Mouse (Mus musculus): ENCODE measurements around the gene Lrsam1. TPM values are rescaled to one million over a fixed set of nuclear protein-coding genes. Genes with fewer than 3 reads are reported as not detected.

Gene Lrsam1
- 18.9 and 26.2 TPM in 2 replicates for polyA plus RNA-seq (2012; rRNA removed; ENCODE audit: low replicate concordance)

GRCm38 (mm10) chr2:32961192-32961995, at the start of gene Lrsam1, which contains the start of gene Rpl12:
Lrsam1 (minus strand) TSS chr2:32961614.
Rpl12 (plus strand) TSS chr2:32961559.

DNA sequence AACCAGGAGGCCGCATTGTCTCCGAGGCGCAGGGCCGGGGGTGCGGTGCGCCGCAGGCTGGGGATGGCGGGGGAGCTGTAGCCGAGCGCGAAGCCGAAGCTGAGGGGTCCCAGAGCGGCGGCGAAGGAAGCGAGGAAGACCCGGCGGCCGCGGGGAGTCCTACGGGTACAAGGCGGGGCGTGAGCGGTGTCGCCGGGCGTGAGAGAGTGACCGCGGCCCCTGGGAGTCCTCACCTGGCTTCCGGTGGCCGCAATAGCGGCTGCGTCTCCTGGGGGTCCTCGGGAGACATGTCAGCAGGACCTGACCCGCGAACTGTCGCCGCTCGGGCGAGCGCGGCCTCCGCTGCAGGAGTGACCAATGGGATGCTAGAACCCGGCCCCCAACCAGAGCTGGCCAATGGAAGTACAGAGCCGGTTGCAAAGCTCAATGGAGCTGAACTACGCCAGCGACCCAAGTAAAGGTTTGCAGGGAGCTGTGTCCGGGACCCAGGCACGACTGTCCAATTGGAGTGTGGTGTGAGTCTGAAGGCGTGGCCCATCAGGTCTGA, 20.4 kb upstream of the Lrsam1 start, which contains the start of gene Slc2a8:
Slc2a8 (minus strand) TSS at position 359 of the 547 bp plus-strand sequence.

DNA sequence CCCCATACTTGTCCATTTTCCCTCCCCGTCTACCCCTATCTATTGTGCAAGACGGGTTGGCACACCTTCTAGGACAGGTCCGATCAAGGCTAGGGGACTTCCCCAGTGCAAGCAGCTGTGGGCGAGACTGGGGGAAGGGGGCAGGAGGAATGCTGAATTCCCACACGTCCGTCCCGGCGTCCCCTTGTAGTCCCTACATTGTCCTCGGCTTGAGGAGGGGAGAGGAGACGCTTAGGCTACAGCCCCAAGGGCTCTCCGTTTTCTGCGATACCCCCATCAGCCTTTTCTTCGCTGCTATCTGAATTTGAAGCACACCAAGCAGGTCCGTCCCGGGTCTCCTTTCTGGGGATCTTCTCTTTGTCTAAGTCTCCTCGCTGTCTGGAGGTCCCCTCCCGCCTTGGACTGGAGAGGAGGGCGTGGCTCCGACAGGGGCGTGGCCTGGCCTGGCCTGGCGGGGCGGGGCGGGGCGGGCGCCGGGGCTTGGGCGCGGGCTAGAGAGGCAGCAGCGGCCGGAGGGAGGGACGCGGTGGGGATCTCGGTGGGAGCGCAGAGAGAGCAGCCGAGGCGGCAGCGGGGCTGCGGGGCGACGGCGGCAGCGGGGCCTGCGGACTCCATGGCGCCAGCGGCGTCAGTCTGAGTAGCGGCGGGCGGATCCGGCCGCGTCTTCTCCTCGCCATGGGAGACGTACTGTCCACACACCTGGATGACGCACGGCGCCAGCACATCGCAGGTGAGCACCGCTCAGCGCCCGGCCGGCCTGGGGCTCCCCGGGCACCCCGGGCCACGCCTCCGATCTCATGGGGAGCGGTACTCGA, 85.5 kb downstream of the Lrsam1 start, which contains the start of gene Fam129b:
Fam129b (plus strand) TSS at position 440 of the 815 bp plus-strand sequence.

Other genes with a start within 250 kb of the Lrsam1 start
- gene Cdk9, start 248.5 kb downstream of the Lrsam1 start, polyA plus RNA-seq (2012; rRNA removed; ENCODE audit: low replicate concordance) = 122 and 141 TPM in 2 replicates
- gene Sh2d3c, start 240.6 kb downstream of the Lrsam1 start, polyA plus RNA-seq (2012; rRNA removed; ENCODE audit: low replicate concordance) = 70.1 and 122 TPM in 2 replicates
- gene 6330409D20Rik, start 220.6 kb downstream of the Lrsam1 start, polyA plus RNA-seq (2012; rRNA removed; ENCODE audit: low replicate concordance) = not detected in 2 replicates
- 65.6 and 109 TPM in 2 replicates for gene Tor2a, start 204.4 kb downstream of the Lrsam1 start, polyA plus RNA-seq (2012; rRNA removed; ENCODE audit: low replicate concordance)
- 0.42 and 0.70 TPM in 2 replicates for gene Ttc16, start 186.0 kb downstream of the Lrsam1 start, polyA plus RNA-seq (2012; rRNA removed; ENCODE audit: low replicate concordance)
- gene Ptrh1, start 185.8 kb downstream of the Lrsam1 start, polyA plus RNA-seq (2012; rRNA removed; ENCODE audit: low replicate concordance) = 7.6 and 8.0 TPM in 2 replicates
- gene Cfap157, start 177.2 kb downstream of the Lrsam1 start, polyA plus RNA-seq (2012; rRNA removed; ENCODE audit: low replicate concordance) = not detected in 2 replicates
- gene Stxbp1, start 114.4 kb downstream of the Lrsam1 start, polyA plus RNA-seq (2012; rRNA removed; ENCODE audit: low replicate concordance) = 10.2 and 13.6 TPM in 2 replicates
- gene Fam129b, start 85.5 kb downstream of the Lrsam1 start, polyA plus RNA-seq (2012; rRNA removed; ENCODE audit: low replicate concordance) = 49.6 and 59.0 TPM in 2 replicates
- 293 and 419 TPM in 2 replicates for gene Rpl12, start 55 bp downstream of the Lrsam1 start, polyA plus RNA-seq (2012; rRNA removed; ENCODE audit: low replicate concordance)
- 47.6 and 142 TPM in 2 replicates for gene Slc2a8, start 20.5 kb upstream of the Lrsam1 start, polyA plus RNA-seq (2012; rRNA removed; ENCODE audit: low replicate concordance)
- gene Garnl3, start 170.0 kb upstream of the Lrsam1 start, polyA plus RNA-seq (2012; rRNA removed; ENCODE audit: low replicate concordance) = 7.4 and 11.3 TPM in 2 replicates

Measured in mammary gland, adult 2 months (tissue).